Mouse (Mus musculus) kidney, postnatal 0 days (tissue): ENCODE results near the gene Zfp382. TPM values are rescaled to one million over a fixed set of nuclear protein-coding genes. Genes with fewer than 3 reads are reported as not detected.

Source experiments
- ATAC-seq: fragments of 200-750 bp; cut with Nextera tagmentation; replicated peaks from 2 replicates; pipeline ENCODE4 v1.8.0; 2017; ENCODE audit warnings: low read depth, moderate number of reproducible peaks, moderate TSS enrichment, moderate library complexity; ENCODE audit not compliant: low FRiP score
- DNase-seq: peaks from one replicate; pipeline ENCODE4 v3.0.0-alpha.2; 2016; ENCODE audit warnings: low spot score
- H3K27ac ChIP-seq: fragments of 300-500 bp; sonication (generic); 2 replicates; pipeline ENCODE4 v1.5.1; 2014; ENCODE audit warnings: mild to moderate bottlenecking
- H3K27me3 ChIP-seq: fragments of 300-500 bp; sonication (generic); 2 replicates; pipeline ENCODE4 v1.6.1; 2014; ENCODE audit warnings: low read length, mixed read lengths; ENCODE audit not compliant: insufficient read depth
- H3K36me3 ChIP-seq: fragments of 300-500 bp; sonication (generic); 2 replicates; pipeline ENCODE4 v1.6.1; 2014; ENCODE audit warnings: low read length, mixed read lengths; ENCODE audit not compliant: insufficient read depth
- H3K4me1 ChIP-seq: fragments of 300-500 bp; sonication (generic); replicated peaks from 2 replicates; pipeline ENCODE4 v1.6.1; 2014; ENCODE audit warnings: antibody characterized with exemption, low read length, mixed read lengths; ENCODE audit not compliant: insufficient read depth
- H3K4me2 ChIP-seq: fragments of 300-500 bp; sonication (generic); 2 replicates; pipeline ENCODE4 v1.6.1; 2014; ENCODE audit warnings: mild to moderate bottlenecking, low read length, moderate library complexity, mixed read lengths
- H3K4me3 ChIP-seq: fragments of 300-500 bp; sonication (generic); replicated peaks from 2 replicates; pipeline ENCODE4 v1.5.1; 2014; ENCODE audit warnings: low read depth, low read length
- H3K9ac ChIP-seq: fragments of 300-500 bp; sonication (generic); 2 replicates; pipeline ENCODE4 v1.6.1; 2014; ENCODE audit warnings: low read depth, low read length
- H3K9me3 ChIP-seq: fragments of 300-500 bp; sonication (generic); replicated peaks from 2 replicates; pipeline ENCODE4 v1.6.1; 2016; ENCODE audit warnings: low read length, inconsistent platforms, mixed read lengths
- CTCF ChIP-seq: IDR thresholded peaks from 2 replicates; pipeline ENCODE4 v1.5.1; 2016; ENCODE audit warnings: antibody characterized with exemption, low read depth, mild to moderate bottlenecking, moderate library complexity
- WGBS: fragments of 180-500 bp; shearing (Covaris S2); extraction: QIAGEN DNeasy Blood & Tissue Kit; methylation state at CpG from one replicate; pipeline ENCODE4 v1.1.7; 2014; 5-methylcytosine and 5-hydroxymethylcytosine counted together
- polyA plus RNA-seq: library from polyadenylated mRNA; unstranded; fragments of >200 nt; fragmentation: Nextera tagmentation; extraction: Ambion mirVana; gene quantifications from 2 replicates; pipeline ENCODE4 v1.2.1, GENCODE M21; 2015

Gene Zfp382
- polyA plus RNA-seq, 1 experiment from 2014 or later, result 4.9 TPM

GRCm38 (mm10) chr7:30164745-30165144 is 43.0 kb downstream of the Zfp382 start:
- TF ChIP-seq CTCF, result no peak
- no peak for DNase-seq
- Histone ChIP-seq H3K9ac (no peak overlapping the region), H3K27me3 (no peaks in the 10 kb centered on the region), H3K36me3 (peaks cover 43% of the 10 kb centered on the region), H3K27ac (no peak overlapping the region), H3K4me2 (no peak overlapping the region), H3K9me3 (peaks cover 22% of the 10 kb centered on the region), H3K4me1 (no peaks in the 10 kb centered on the region), H3K4me3 (no peak overlapping the region)
- no peak for ATAC-seq
- 95% methylated on average over 2 of the region's 2 CpGs for WGBS

GRCm38 (mm10) chr7:30168914-30169582 is 47.3 kb downstream of the Zfp382 start:
- H3K36me3 ChIP-seq, result 0 out of 2 replicates have a peak, but pooled peaks cover 3% of the 10 kb centered on the region
- H3K4me2 ChIP-seq, result peak overlapping the region; percentile 65
- no peak for TF ChIP-seq CTCF
- DNase-seq (peak; percentile 74), ATAC-seq (peak; percentile 33)
- H3K27ac ChIP-seq, result peak overlapping the region; percentile 81
- peak overlapping the region; percentile 46 for H3K4me3 ChIP-seq
- H3K4me1 ChIP-seq, result no peaks in the 10 kb centered on the region
- 3% methylated on average over 21 of the region's 21 CpGs for WGBS
- H3K9me3 ChIP-seq, result no peaks in the 10 kb centered on the region
- peak overlapping the region; percentile 67 for H3K9ac ChIP-seq
- no peaks in the 10 kb centered on the region for H3K27me3 ChIP-seq

- no peaks in the 10 kb centered on the region for H3K9me3 ChIP-seq
- ATAC-seq (peak; percentile 95), DNase-seq (peak; percentile 99)
- peak within 1 kb of the TSS; percentile 84 for H3K27ac ChIP-seq
- H3K9ac ChIP-seq, result peak within 1 kb of the TSS; percentile 67
- peak within 1 kb of the TSS; percentile 46 for H3K4me3 ChIP-seq
- no peaks in the 10 kb centered on the region for H3K27me3 ChIP-seq
- TF ChIP-seq CTCF, result no peak
- under 1% methylated on average over 36 of the region's 36 CpGs for WGBS
- H3K36me3 ChIP-seq, result 0 out of 2 replicates have a peak, but pooled peaks cover 3% of the 10 kb centered on the region
- H3K4me2 ChIP-seq, result peak within 1 kb of the TSS; percentile 65
- no peaks in the 10 kb centered on the region for H3K4me1 ChIP-seq
Measured at GRCm38 (mm10) chr7:30169583-30170282, 48.0 kb downstream of the Zfp382 start, which contains the start of gene Zfp146. Zfp146 (minus strand) TSS chr7:30169750.

- H3K4me2 ChIP-seq, result peak overlapping the region; percentile 65
- ATAC-seq (peak; percentile 34), DNase-seq (no peak)
- 14% methylated on average over 11 of the region's 11 CpGs for WGBS
- H3K4me3 ChIP-seq, result peak overlapping the region; percentile 46
- peak overlapping the region; percentile 63 for H3K9ac ChIP-seq
- no peaks in the 10 kb centered on the region for H3K4me1 ChIP-seq
- H3K27ac ChIP-seq, result peak overlapping the region; percentile 84
- no peaks in the 10 kb centered on the region for H3K27me3 ChIP-seq
- H3K36me3 ChIP-seq, result 0 out of 2 replicates have a peak, but pooled peaks cover 3% of the 10 kb centered on the region
- TF ChIP-seq CTCF, result no peak
- H3K9me3 ChIP-seq, result no peaks in the 10 kb centered on the region
Measured at GRCm38 (mm10) chr7:30170283-30170951, 48.7 kb downstream of the Zfp382 start.

- DNase-seq, result no peak
- Histone ChIP-seq H3K27ac (no peak overlapping the region), H3K9ac (no peak overlapping the region), H3K4me3 (no peak overlapping the region), H3K4me2 (no peak overlapping the region), H3K9me3 (no peaks in the 10 kb centered on the region), H3K4me1 (no peaks in the 10 kb centered on the region), H3K27me3 (no peaks in the 10 kb centered on the region), H3K36me3 (peaks cover 15% of the 10 kb centered on the region; the same call in 1 of the 2 replicates)
- 76% methylated on average over 12 of the region's 12 CpGs for WGBS
- no peak for ATAC-seq
- no peak for TF ChIP-seq CTCF
Measured at GRCm38 (mm10) chr7:30176474-30176873, 54.7 kb downstream of the Zfp382 start.

GRCm38 (mm10) chr7:30178256-30178655 is 56.5 kb downstream of the Zfp382 start:
- H3K9ac ChIP-seq, result no peak overlapping the region
- no peak for TF ChIP-seq CTCF
- no peak for ATAC-seq
- no peaks in the 10 kb centered on the region for H3K4me1 ChIP-seq
- no peak overlapping the region for H3K4me2 ChIP-seq
- peaks cover 15% of the 10 kb centered on the region; the same call in 1 of the 2 replicates for H3K36me3 ChIP-seq
- no peaks in the 10 kb centered on the region for H3K9me3 ChIP-seq
- no peak overlapping the region for H3K27ac ChIP-seq
- WGBS, result 85% methylated on average over 11 of the region's 11 CpGs
- DNase-seq, result no peak
- H3K27me3 ChIP-seq, result no peaks in the 10 kb centered on the region
- no peak overlapping the region for H3K4me3 ChIP-seq
